Mouse (Mus musculus) megakaryocyte, embryonic 14.5 days (primary cell): ENCODE data around the gene Atg2a. TPM values are rescaled to one million over a fixed set of nuclear protein-coding genes. Genes with fewer than 3 reads are reported as not detected.

ENCODE experiments used
- H3K27me3 ChIP-seq: replicated peaks from 2 replicates; pipeline ENCODE3; 2012; ENCODE audit warnings: inconsistent platforms
- H3K36me3 ChIP-seq: replicated peaks from 2 replicates; pipeline ENCODE3; 2012; ENCODE audit warnings: low read length, inconsistent platforms, mixed read lengths
- H3K4me1 ChIP-seq: 2 replicates; pipeline ENCODE4 v1.6.1; 2012; ENCODE audit warnings: inconsistent platforms
- H3K4me3 ChIP-seq: replicated peaks from 2 replicates; pipeline ENCODE3; 2012; ENCODE audit warnings: moderate library complexity, mild to moderate bottlenecking, inconsistent platforms
- H3K9me3 ChIP-seq: 2 replicates; pipeline ENCODE4 v1.6.1; 2012; ENCODE audit warnings: inconsistent platforms
- FLI1 ChIP-seq: IDR thresholded peaks from 2 replicates; pipeline ENCODE4 v1.6.1; 2012; ENCODE audit warnings: low read length, inconsistent platforms, mixed read lengths
- GATA1 ChIP-seq: IDR thresholded peaks from 3 replicates; pipeline ENCODE4 v1.6.1; 2012; ENCODE audit warnings: mixed read lengths, low read length, inconsistent platforms, borderline replicate concordance
- polyA plus RNA-seq: library from polyadenylated mRNA; stranded (reverse); fragments of >175 nt; gene quantifications from 2 replicates; pipeline ENCODE4 v1.2.3, GENCODE M21; 2012; ENCODE audit warnings: low replicate concordance; ENCODE audit not compliant: insufficient read depth

The Atg2a gene
- polyA plus RNA-seq, 1 experiment = 34.7 TPM

DNA sequence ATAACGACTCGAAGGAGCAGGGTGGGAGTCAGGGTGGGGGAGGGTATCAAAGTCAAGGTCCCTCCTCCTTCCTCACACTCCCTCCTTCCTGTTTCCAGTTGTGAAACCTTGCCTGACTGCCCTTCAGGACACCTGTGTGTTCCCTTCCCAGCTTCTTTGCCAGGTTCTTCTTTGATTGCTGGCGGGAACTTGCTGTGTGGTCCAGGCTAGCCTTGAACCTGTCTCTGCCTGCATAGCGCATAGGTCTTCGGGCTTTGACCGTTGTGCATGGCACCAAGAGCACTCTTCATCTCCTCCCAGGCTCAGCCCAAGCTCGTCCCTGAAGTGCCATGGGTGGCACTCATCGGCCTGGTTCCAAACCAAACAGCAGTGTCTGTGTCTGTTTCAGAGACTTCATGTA is 23.5 kb downstream of the Atg2a start:
- H3K4me1 ChIP-seq = peaks cover 58% of the 10 kb centered on the region
- no peak overlapping the region for H3K4me3 ChIP-seq
- H3K27me3 ChIP-seq = peaks cover 4% of the 10 kb centered on the region
- H3K36me3 ChIP-seq = peaks cover 34% of the 10 kb centered on the region
- peaks cover 4% of the 10 kb centered on the region; the same call in 1 of the 2 replicates for H3K9me3 ChIP-seq
- no peak for TF ChIP-seq GATA1
- TF ChIP-seq FLI1 = no peak

DNA sequence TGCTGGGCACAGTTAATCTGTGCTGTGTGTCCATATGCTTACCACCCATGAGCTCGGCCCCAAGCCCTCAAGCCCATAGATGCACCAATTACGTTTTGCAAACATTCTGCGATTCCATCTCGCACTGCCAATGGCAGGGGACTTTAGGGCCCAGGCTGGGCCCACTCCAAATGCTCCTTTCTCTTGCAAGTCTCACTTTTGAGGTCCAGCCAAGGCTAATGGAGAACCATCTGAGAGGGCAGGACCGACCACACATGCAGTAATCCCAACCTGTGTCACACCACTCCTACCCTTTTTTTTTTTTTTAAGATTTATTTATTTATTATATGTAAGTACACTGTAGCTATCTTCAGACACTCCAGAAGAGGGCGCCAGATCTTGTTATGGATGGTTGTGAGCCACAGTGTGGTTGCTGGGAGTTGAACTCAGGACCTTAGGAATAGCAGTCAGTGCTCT is 24.3 kb downstream of the Atg2a start:
- TF ChIP-seq FLI1 = no peak
- TF ChIP-seq GATA1 = no peak

DNA sequence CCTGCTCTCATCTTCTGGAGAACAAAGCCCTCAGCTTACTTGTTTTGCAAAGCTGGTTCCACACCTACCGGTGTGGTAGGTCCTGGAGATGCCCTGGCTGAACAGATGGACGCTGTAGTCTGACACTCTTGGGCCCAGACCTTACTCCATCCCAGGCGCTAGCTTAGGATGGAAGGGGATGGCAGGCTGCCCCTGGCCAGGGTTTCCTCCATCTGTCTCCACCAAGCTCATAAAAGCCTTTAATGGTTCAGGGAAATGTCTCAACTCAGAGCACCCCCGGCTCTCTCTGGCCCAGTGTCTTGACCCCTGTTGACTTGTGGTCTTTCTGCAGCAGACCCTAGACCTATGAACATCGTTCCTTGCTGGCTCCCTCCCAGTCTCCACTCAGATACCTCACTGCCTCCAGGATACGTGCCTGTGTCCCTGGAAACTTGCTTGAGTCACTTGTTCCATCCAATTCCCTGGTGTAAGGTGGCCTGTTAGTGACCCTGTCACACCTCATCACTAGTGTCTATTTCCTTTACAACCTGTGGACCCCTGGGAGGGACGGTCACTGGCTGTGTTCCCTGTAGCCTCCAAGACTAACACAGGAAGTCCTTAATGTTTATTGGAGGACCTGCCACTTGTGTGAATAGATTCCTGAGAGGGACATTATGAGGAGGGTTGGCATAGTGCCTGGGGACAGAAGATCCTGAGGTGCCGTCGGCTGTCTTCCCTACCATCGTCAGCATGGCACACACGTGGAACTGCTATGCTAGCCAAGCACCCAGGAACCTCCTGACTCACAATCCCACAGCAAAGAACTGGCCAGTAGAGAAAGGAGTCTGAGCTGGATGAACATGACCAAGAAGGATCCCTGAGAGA is 26.1 kb downstream of the Atg2a start:
- H3K9me3 ChIP-seq = no peaks in the 10 kb centered on the region
- H3K27me3 ChIP-seq = peaks cover 4% of the 10 kb centered on the region
- H3K4me3 ChIP-seq = peak overlapping the region; percentile 44
- no peak for TF ChIP-seq GATA1
- no peak for TF ChIP-seq FLI1
- peaks cover 54% of the 10 kb centered on the region for H3K4me1 ChIP-seq
- peaks cover 8% of the 10 kb centered on the region for H3K36me3 ChIP-seq

More for the DNA sequence above, 24.3 kb downstream of the Atg2a start:
- Histone ChIP-seq H3K9me3 (peaks cover 2% of the 10 kb centered on the region; the same call in 1 of the 2 replicates), H3K36me3 (peaks cover 26% of the 10 kb centered on the region), H3K4me1 (peaks cover 61% of the 10 kb centered on the region), H3K4me3 (no peak overlapping the region), H3K27me3 (peaks cover 4% of the 10 kb centered on the region)

DNA sequence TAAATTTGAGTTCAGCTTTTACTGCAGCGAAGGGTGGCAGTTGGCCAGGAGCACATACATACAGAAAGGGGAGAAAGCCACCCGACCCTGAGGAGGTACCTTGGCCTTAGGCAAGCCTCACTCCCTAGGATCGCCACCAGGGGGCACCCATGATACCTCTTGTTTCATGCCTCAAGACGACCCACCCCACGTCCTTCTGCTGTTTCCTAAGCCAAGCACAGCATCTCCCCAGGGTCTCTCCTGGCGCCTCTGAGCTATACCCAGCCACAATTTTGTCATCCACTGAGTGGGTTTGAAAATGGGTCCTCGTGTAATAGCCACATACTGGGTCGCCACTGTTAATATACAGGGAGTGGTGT is 26.7 kb downstream of the Atg2a start:
- TF ChIP-seq GATA1 (no peak), FLI1 (no peak)
- Histone ChIP-seq H3K4me1 (peaks cover 48% of the 10 kb centered on the region), H3K27me3 (peaks cover 4% of the 10 kb centered on the region), H3K36me3 (peaks cover 2% of the 10 kb centered on the region), H3K9me3 (no peaks in the 10 kb centered on the region), H3K4me3 (peak overlapping the region; percentile 44)

DNA sequence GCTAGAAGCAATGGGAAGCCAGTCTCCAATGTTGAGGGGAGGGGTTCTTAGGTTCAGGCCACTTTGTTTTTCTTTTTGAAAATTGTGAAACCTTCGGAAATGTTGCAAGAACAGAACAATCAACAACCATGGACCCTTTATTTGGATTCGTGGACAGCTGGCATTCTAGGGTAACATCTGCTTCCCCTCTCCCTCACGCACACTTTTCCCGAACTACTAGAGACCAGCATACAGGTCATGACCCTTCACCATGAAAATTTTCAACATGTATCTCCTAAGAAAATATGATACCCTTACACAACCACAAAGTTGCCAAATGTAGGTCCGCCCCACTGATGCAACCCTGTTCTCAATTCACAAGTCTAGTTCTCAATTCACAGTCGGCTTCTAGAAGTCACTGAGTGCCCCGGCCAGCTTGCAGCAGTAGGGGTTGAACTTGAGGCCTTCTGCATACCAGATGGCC is 27.2 kb downstream of the Atg2a start:
- TF ChIP-seq GATA1 = no peak
- no peaks in the 10 kb centered on the region for H3K36me3 ChIP-seq
- H3K4me3 ChIP-seq = no peak overlapping the region
- H3K9me3 ChIP-seq = no peaks in the 10 kb centered on the region
- peaks cover 4% of the 10 kb centered on the region for H3K27me3 ChIP-seq
- peaks cover 48% of the 10 kb centered on the region for H3K4me1 ChIP-seq

DNA sequence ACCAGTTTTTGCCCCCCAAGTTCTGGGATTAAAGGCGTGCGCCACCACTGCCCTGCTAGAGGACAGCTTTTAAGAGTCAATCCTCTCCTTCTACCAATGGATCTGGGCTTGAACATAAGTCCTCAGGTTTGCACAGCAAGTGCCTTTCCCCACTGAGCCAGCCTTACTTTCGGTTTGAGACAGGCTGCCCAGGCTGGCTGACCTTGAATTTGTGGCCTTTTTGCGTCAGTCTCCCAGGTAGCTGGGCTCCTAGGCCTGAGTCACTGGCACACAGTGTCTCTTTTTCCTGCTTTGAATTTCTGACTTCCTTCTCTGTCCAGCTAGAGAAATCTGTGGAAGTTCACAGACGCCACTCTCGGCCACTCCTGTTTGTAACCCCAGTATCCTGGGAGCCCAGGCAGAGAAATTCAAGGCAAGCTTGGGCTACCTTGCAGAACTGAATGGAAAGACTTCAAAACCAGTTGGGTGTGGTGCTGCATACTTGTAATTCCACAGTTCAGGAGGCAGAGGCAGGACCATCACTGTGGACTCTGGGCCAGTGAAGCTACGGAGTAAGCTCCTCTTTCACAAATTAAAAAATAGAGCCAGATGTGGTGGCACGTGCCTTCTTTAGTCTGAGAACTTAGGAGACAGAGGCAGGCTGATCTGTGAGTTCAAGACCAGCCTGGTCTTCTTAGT is 28.5 kb downstream of the Atg2a start:
- Histone ChIP-seq H3K36me3 (peaks cover 4% of the 10 kb centered on the region), H3K4me1 (peaks cover 48% of the 10 kb centered on the region), H3K4me3 (no peak overlapping the region), H3K9me3 (no peaks in the 10 kb centered on the region), H3K27me3 (peaks cover 4% of the 10 kb centered on the region)
- TF ChIP-seq GATA1 (no peak), FLI1 (no peak)

DNA sequence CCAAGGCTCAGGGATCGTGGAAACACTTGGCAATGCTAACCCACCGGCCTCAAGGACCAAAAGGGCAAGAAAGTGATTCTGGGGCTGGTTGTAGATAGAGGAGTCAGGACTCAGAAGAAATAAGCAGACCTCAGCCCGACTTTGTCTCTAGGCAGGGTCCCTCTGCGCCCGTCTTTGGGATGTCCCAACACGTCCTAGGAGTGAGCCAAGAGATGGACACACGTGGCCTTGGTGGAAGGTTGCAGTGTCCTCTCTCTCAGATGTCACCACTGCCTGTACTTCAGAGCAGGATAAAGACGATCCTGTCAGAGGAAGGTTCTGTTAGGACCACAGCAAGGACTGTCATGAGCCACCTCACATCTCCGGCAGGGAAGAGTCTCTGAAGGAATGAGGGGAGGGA is 29.2 kb downstream of the Atg2a start:
- no peak overlapping the region for H3K4me3 ChIP-seq
- TF ChIP-seq GATA1 (no peak), FLI1 (no peak)
- no peaks in the 10 kb centered on the region for H3K9me3 ChIP-seq
- H3K4me1 ChIP-seq = peaks cover 50% of the 10 kb centered on the region
- peaks cover 4% of the 10 kb centered on the region for H3K27me3 ChIP-seq
- H3K36me3 ChIP-seq = peaks cover 4% of the 10 kb centered on the region

DNA sequence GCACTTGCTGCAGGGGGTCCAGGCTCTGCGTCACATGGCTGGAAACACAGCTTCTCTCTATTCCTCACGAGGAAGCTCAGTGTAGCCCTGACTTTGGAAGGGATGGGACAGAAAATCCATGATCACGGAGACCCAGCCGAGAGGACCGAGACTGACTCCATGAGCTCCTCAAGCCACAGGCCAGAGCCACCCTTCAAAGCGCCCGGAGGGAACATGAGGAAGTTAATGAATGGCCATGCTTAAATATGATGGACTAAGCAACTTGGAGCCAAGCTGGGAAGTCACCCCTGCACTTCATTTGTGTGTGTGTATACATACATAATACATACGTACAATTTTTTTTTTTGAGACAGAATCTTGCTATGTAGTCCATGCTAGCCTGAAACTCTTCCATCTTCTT is 29.7 kb downstream of the Atg2a start:
- peaks cover 4% of the 10 kb centered on the region for H3K36me3 ChIP-seq
- TF ChIP-seq GATA1 (no peak), FLI1 (no peak)
- H3K4me3 ChIP-seq = no peak overlapping the region
- H3K27me3 ChIP-seq = peaks cover 4% of the 10 kb centered on the region
- no peaks in the 10 kb centered on the region for H3K9me3 ChIP-seq
- H3K4me1 ChIP-seq = peaks cover 56% of the 10 kb centered on the region

DNA sequence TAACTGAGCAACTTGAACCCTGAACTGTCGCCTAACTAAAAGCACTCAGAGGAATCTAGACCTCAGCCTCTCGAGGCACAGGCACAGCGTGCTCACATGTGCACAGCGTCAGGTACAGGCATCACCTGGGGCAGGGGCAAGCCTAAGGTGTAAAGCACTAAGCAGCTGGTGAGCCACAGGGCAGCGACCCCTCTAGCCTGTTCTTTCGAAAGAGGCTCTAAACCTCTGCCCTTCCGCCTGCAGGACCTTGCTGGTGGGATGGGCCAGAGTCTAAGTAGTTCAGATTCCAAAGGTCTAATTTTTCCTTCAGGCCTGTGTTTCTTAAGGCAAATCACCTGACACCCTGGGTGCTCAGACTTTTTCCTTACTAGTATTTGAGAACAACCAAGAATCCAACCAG is 30.6 kb downstream of the Atg2a start:
- no peaks in the 10 kb centered on the region for H3K9me3 ChIP-seq
- H3K36me3 ChIP-seq = peaks cover 4% of the 10 kb centered on the region
- H3K27me3 ChIP-seq = peaks cover 3% of the 10 kb centered on the region
- H3K4me1 ChIP-seq = peaks cover 58% of the 10 kb centered on the region
- H3K4me3 ChIP-seq = no peak overlapping the region
- TF ChIP-seq FLI1 = no peak
- no peak for TF ChIP-seq GATA1

DNA sequence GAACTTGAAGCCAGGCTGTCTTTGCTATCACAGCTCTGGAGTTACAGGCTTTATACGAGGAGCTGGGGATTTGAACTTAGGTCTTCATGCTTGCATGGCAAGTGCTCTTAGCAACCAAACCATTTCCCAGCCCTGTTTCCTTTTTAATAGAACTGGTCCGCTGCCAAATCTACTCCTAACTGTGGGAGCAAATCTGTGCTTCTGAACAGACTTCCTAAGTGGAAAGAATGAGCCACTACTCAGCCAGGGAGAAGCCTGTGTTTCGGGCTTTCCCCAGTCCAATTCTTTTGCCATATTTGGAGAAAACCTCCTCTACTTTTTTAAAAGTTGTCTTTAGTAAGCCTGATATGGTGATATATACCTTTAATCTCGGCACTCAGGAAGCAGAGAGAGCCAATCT is 31.3 kb downstream of the Atg2a start:
- H3K27me3 ChIP-seq = no peaks in the 10 kb centered on the region
- peaks cover 52% of the 10 kb centered on the region for H3K4me1 ChIP-seq
- no peaks in the 10 kb centered on the region for H3K9me3 ChIP-seq
- TF ChIP-seq FLI1 (no peak), GATA1 (no peak)
- peaks cover 4% of the 10 kb centered on the region for H3K36me3 ChIP-seq
- H3K4me3 ChIP-seq = no peak overlapping the region
